Mouse (Mus musculus) adrenal gland, postnatal 36 days (tissue): ENCODE results near the gene C1ql4. TPM values are rescaled to one million over a fixed set of nuclear protein-coding genes. Genes with fewer than 3 reads are reported as not detected.
"Not testable (repeated sequence)": the region's sequence is repeated elsewhere in the genome, so short reads cannot be mapped to it uniquely, and the experiment has no call there.

Experiments used
- DNase-seq, 2 experiments: peaks; one replicate each; pipeline ENCODE4 v3.0.0; 2021; ENCODE audit warnings: mixed read lengths in 1 of 2
- total RNA-seq, 2 experiments: library from RNA; stranded (reverse); gene quantifications; 2 replicates each; pipeline ENCODE4 v1.2.3; 2021

Gene C1ql4
- total RNA-seq, 2 experiments from 2014 or later: not detected

DNA sequence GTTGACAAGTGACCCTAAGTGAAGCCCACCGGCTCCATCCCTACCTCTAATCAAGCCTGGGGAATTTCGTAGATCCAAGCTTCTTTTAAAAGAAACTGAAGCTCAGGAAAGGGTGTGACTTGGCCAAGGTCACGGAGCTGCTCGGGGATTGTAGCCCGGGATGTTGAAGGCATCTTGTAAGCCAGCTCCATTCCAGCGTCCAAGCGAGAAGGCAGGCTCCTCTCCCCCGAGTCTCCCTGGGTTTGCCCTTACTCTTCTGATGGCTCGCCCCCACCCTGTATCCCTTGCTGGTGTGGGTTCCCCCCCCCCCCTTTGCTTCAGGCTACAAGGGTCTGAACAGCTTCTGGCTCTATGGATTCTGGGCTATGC is 10.9 kb upstream of the C1ql4 start:
- no peak for DNase-seq

DNA sequence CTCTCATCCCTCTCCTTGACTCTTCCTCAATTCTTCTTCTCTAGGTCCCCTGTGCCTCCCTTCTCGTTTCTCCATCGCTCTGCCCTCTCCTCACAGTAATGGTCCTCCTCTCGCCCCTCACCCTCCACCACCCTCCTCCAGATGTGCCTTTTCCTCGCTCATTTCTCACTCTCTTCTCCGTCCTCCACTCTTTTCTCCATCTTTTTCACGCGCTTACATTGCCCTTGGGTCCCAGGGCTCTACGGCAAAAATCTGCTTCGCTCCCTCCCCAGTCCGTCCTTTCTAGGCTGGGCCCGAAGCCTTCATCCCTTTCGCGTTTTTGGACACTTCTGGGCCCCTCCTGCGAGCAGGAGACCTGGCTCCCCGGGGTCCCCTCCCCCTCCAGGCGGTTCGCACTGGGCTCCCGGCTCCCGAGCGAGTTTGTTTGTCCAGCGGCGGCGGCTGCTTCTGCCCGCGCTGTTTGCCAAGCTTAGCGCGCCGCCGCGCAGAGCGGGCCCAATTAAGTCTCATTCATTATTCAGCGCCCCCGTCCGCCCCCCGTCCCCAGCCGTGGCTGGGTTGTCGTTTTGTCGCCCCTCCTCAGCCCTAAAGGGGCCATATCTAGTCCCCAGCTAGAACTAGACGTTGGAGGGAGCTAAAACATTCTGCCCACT is 10.3 kb upstream of the C1ql4 start:
- peak; percentile 42 to 63 for DNase-seq

DNA sequence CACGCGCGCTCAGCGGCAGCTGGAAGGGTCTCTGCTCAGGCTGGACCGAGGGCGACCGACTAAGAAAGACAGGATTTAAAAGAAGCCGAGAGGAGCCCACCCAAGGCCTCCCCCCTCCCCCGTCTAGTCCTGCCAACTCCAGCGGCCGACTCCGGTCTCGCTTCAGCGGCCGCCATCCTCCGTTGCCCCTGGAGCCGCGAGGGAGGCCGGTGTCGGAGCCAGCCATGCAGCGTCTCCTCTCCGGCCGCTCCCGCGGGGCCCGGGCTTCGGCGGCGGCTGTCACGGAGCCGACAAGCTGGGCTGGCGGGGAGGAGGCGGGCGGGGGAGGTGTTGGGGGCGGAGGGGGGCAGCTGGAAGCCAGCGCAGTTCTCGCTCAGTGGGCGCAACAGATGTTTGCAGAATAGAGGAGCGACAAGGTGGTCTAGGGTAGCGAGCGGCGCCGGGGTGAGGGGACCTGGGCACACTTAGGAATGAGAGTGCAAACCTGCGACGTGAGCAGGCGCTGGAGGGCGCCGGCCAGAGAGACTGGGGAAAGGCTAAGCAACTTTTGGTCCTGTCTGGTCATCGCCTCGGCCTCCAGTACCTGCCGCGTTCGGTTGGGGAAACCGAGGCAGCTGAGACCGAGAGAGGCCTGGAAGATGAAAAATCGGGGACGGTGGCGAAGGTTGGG is 9.3 kb upstream of the C1ql4 start:
- peak; percentile 38 to 54 for DNase-seq

DNA sequence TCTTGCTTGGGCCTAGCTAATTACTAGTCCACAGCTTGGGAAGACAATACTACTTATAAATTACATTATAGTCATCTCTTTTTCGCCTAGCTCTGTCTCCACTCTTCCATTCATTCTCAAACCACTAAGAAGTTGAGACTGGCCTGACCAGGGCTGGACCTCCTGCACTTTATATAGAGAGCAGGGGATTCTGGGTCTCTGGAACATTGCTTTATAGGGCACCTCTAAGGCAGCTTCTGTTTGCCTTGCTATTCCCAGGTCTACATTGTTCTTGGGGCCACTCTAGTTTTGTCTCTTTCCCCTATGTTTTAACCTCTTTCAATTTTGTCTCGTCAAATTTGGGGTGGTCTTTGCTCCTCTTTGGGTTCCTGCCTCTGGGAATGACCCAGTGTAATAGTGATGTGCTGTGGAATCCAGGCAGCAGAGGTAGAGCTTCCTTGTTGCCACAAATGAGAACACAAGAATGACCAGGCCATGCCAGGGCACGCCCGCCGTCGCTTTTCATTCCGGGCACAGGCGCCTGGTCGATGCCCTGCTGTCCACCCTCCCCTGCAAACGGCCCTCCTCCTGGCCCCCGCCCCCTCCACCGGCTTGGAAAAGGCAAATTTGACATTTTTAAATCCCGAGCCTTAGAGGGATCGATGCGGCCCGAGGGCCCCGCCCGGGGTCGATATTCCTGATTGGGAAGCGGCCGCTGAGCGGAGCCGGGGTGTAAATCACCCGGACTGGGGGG is 8.6 kb upstream of the C1ql4 start:
- no peak for DNase-seq

DNA sequence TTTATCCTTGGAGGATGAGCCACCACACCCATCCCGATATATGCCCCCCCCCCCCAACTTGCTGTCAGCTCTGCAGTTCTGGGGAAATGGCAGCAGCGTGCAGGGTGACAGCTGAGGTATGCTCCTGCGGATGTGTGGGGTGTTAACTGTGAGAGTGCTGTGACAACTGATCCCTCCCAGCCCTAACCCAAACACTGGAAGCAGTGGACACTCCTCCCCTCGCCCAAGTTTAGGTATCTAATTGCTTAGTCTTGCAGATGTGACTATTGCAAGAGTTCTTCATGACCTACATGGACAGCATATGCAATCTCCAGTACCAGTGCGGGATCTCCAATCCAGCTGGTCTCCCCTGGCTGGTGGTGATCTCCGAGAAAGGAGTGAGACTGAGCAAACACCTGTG is 7.7 kb upstream of the C1ql4 start:
- no peak for DNase-seq

DNA sequence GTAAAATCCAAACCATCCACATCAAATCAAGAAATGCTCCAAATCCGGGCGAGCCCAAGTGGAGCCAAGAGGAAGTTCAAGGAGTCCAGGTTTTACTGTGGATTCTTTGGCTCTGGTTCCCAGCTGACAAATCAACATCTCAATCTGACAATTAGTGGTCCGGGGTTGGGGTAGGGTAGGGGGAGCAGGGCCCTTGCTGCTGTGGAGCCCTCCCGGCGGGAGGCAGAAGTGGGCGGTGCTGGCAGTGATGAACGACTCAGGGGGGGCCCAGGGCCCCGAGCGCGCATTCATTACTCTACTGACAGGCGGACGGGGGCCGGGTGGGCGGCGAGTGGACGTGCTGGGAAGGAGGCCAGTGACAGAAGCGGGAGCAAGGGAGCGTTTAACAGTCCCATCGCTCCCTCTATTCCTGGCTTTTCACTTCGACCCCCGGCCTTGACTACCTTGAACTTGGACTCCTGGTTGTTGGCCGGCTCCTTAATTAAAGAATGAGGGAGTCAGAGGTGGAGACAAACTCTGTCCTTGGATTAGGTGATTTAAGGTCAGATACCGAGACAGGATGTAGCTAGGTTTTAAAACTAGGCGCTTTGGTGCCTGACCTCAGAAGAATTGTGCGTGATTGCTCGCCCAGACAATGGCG is 7.1 kb upstream of the C1ql4 start:
- DNase-seq: no peak

DNA sequence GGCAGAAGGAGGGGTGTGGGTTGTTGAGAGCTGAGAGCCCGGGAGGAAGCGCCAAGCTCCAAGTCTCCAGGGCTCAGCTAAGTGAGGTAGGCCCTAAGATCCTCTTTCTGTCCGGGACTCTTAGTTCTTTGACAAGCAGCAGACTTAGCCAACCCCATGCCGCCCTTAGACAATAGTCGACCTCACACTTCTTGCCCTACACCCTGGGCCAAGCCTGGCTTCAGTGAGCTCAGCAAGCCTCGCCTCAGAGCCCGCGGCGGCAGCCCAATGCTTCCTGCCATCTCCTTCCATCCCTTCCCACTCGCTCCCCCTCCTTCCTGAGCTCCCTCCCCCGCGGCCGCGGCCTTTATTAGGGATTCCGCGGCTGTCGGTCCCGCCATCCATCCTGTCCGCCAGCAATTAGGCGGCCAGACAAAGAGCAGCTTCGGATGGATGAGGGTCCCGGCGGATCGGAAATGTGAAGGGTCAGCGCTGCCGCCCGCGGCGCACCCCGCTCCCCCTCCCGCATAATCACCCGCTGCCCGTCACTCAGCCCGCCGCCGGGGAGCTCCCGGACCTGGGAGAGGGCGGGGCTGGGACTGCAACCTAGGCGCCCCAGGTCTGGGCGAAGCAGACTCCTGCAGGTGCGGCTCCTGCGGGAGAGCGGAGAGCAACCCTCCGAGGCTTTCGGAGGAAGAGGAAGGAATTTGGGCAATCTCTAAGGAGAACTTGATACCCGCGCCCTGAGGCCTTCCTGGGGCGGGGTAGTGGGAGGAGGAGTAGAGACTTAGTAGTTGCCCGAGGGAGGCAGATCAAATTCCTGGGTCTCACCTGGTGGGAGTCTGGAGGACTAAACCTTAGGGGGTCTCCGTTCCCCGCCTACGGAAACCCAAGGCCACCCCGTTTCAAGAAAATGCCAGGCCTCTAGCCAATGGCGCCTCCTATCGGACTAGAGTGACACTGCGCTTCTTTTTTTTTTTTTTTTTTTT is 6.0 kb upstream of the C1ql4 start:
- DNase-seq: peak; percentile 20 to 42

DNA sequence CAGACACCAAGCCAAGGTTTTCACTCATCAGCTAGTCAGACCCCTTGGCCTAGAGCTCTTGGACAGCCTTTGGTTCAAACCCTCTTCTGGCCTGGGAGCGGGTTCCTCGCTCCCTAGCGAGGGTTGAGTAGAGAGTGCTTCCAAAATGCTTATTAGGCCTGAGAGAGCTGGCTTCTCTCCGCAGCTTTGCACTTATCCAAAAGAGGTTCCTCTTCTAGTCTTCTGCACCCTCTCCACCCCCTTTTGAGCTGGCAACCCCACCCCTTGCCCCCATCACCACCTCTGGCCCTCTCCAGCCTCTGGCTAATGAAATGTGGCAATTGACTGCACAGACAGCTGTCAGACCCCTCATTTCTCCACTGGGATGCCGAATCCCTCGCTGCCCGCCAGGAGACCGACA is 5.3 kb upstream of the C1ql4 start, which contains the start of gene Dnajc22:
Gene Dnajc22 (plus strand): TSS at position 301 of the 400 bp plus-strand sequence.
- DNase-seq: no peak

DNA sequence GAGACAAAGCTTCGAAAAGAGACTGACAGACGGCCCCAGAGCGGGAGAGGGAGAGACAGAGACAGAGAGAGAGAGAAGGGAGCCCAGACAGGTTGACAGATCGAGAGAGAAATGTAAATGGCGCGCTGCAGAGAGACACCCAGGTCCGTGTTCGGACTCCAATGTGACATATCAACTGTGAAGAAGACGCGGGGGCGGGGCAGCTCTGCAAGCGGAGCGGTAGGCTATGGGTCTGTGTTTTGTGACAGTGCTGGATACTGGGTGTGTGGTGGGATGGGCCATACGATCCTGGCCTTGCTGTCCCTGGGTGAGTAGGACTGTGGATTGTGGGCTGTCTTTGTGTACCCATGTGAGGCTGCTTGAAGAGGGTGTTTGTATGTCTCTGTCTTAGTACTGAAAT is 1.5 kb upstream of the C1ql4 start:
- DNase-seq: no peak

DNA sequence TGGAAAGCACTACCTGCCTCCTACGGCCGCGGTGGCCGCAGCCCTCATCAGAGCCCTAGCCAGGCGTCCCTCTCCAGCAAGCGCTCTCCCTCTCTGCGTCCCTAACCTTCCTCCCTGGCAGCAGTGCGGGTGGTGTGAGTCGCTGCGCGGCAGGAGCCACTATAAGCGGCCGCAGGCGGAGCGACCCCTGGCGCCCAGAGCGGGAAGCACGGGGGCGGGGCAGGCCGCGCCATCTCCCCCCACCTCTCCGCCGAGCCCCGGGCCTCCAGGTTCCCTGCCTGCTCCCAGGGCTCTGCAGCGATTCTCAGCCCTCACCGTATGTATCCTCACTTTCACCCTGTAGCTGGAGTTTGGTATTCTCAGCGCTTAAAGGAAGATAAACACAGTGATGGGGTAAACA is 675 bp upstream of the C1ql4 start:
- peak; percentile 82 to 89 for DNase-seq

DNA sequence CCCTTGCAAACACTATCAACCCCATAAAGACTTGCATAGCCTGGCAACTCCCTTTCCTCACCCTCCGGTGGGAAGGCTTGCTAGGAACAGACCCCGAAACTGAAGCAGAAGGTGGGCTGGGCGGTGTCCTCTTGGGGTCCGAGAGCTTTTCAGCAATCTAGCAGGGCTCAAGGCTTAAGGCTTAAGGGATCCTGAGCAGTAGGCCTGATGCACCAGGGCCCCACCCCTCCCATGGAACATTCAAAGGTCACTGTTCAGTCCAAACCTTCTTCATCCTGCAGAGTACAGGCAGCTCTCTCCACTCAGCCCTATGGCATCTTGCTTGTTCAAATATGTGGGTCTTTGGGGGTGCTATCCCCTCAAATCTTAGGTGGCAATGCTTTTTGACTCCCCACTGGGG is 1.6 kb downstream of the C1ql4 start:
- no peak for DNase-seq

DNA sequence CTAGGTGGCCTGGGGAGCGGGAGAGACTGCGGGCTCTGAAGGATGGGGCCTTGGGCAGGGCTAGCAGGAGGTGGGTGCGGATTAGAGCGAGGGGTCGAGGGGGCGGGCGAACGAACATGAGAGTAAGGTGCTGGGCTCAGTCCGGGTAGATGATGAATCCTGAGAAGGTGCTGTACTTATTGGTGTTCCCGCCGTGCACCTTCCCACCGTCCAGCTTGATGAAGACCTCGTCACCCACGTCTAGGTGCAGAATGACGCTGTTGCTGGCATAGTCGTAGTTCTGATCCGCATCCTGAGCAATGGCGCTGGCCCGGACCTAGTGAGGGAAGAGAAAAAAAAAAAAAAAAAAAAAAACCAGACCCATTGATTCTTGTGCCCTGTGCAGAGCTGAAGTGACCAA is 3.0 kb downstream of the C1ql4 start:
- DNase-seq: no peak

DNA sequence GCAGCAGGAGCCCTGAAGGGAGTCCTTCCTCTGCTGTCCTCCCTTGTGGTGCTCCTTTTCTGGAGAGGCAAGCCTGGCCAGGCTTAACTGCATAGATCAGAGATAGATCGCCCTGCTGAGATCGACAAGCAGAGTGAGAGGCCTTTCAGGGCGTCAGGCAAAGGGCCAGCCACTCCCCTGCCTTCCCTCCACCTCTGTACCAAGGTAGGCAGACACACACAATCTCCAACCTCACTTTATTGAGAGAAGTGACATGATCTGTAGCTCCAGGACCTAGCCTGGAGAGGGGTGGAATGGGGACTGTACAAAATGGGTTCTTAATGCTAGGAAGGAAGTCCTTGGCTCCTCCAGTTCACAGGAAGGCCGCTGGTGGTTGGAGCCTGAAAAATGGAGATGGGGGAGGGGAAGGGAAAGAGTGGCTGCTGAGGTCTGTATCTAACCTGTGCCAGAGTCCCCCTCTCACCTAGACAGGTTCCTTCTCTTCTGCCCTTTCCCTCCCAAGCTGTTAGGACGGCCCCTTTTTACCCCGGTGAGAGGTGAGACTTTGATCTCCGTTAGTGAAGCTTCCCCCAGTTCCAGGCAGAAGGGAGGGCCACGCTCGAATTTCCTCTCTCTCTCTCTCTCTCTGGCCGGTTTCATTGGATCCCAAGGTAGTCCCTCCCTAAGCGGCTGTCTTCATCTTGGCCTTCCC is 3.6 kb downstream of the C1ql4 start:
- DNase-seq: no peak

DNA sequence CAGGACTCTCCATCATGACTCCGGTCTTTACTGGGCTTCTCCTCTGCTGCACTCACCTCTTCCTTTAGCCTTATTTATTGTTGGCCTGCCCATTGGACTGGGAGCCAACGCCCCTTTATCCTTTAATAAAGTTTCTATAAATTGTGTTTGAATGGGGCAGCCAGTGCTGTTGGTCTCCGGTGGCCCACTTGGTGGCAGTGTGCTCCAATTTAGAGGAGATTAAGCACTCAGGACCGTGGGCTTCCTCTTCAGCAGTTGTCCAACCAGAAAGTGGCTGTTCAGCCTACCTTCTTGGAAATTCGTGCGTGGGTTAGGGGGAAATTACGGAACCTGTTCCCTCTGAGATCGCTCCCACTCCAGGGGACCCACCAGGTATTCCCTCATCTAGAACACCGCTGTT is 4.4 kb downstream of the C1ql4 start:
- peak; percentile 50 to 70 for DNase-seq

DNA sequence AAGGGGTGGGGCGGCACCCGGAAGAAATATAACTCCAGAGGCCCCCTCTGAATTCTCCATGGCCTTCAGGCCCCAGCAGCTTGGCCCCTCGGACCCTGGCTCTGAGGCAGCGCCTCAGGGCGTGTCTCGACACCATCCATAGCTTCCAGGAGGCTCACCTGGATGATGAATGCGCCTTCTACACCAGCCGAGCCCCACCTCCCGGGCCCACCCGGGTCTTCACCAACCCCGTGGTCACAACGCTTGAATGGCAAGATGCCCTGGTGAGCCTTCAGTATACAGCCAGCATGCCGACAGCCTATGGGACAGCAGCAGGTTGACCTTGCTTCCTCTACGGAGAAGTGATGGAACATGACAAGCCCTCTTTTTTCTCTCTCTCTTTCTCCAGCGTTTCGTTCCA is 4.8 kb downstream of the C1ql4 start:
- DNase-seq: no peak

DNA sequence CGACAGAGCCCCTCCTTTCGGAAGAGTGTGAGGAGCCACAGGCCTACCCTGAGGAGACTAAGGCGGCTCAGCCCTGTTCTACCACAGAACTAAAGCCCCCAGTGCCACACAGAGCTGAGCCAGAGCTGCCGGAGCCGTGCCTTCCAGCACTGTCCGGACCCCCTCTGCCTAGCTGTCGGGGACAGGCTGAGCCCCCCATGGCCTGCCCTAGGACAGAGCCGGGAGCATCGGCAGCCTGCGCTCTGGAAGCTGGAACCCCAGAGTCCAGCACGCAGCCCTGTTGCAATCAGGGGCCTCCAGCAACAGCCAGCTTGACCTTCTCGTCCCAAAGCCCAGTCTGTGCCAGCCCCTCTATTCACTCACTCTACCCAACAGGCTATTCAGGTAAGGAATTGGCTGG is 5.3 kb downstream of the C1ql4 start:
- no peak for DNase-seq

DNA sequence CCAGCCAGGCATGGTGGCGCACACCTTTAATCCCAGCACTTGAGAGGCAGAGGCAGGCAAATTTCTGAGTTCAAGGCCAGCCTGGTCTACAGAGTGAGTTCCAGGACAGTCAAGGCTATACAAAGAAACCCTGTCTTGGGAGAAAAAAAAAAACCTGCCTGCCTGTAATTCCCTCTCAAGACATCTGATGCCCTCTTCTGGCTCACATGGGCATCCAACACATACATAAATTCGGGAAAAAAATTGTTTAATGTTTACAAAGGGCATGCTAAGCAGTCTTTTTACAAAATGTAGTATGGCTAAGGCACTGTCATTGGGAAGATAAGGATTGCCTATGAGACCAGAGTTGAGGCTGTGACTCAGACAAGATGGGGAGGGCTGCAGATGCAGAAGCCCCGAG is 7.8 kb downstream of the C1ql4 start:
- DNase-seq: no peak

DNA sequence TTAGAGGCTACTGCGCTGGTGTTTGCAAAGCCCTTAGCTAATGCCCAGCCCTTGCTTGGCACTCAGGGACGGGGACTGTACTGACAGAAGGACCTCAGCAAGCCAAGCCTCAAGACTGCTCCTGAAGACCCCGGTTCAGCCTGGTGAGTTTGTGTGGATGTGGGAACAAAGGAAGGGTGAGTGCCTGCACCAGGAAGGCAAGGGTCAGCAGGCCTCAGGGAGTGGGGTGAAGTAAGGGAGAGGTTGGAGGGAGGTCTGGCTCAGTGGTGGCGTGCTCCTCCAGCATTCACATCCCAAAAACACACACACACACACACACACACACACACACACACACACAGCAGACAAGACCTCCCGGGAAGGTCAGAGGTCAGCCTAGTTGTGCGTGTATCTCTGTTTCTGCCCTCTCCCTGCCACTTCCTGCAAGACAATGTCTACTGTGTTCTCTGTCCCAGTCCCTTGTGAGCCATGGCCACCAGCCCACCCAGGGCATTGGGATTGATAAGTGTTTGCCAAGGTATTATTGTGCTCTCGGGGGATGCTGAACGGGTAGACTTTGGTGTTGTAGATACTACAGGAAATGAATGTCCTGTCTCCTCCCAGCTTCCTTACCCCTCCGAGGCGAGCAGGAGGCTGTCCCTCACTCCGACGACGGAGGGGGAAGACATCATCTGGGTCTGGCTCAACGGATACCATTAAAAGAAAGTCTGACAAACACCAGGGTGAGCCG is 9.3 kb downstream of the C1ql4 start:
- DNase-seq: no peak

DNA sequence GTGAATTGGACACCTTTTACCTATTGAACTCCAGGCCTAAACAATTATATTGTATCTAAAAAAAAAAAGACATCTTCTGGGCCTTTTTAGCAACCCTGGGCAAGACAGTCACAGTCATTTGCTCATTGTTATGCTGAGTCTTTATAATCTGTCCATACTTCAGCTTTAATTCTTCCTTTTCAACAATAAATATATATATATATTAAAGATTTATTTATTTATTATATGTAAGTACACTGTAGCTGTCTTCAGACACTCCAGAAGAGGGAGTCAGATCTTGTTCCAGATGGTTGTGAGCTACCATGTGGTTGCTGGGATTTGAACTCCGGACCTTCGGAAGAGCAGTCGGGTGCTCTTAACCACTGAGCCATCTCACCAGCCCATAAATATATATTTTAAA is 11.6 kb downstream of the C1ql4 start:
- not testable (repeated sequence) for DNase-seq

DNA sequence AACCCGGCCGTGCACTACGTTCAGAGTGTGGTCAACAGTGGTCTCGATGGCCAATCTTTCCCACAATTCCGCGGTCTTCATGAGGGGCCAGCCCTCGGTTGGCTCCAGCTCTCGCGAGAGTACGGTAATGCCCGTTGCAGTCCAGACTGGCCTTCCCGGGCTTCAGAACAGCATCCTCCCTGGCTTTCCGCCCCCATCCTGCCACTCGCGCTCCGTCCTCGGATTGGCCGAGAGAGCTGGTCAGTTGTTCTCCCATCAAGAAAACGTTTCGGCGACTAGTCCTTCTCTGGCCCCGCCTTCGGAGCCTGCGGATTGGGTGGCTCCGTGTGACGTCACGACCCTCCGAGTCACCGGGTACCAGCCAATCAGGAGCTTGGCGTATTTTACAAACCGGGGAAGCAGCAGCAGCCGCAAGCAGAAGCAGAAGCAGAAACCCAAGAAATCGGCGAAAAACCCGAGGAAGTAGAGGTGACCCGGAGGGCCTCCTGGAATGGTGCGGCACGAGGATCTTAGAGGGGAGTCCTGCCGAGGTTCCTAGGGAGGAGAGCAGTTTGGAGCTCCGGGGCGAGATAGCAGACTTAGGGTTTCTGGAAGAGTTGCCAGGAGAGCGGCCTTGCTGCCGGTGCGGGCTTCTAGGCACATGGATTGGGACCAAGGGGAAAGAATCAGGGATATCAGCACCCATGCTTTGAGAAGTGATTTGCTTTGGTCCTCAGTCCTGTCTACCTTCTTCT is 12.8 kb downstream of the C1ql4 start:
- DNase-seq: peak; percentile 96 to 97
